Mouse (Mus musculus) frontal cortex, postnatal 36 days (tissue): Measurements from ENCODE around the gene Dgcr2.
A peak's percentile ranks its signal among the peaks of the same experiment; 100 is the strongest.

Experiments used
- DNase-seq, 2 experiments: peaks; one replicate each; pipeline ENCODE4 v3.0.0; 2022; ENCODE audit warnings: low spot score in 2 of 2

The Dgcr2 gene

GRCm38 (mm10) chr16:17848928-17849327 is 49.4 kb downstream of the Dgcr2 start:
- DNase-seq: peak in 1 of 2 experiments; percentile 61

- DNase-seq: no peak
Measured at GRCm38 (mm10) chr16:17848431-17848830, 49.9 kb downstream of the Dgcr2 start.

GRCm38 (mm10) chr16:17843701-17844365 is 54.5 kb downstream of the Dgcr2 start:
- DNase-seq: no peak

GRCm38 (mm10) chr16:17842437-17842836 is 55.9 kb downstream of the Dgcr2 start:
- DNase-seq: no peak

GRCm38 (mm10) chr16:17839976-17840375 is 58.4 kb downstream of the Dgcr2 start:
- DNase-seq: no peak

- no peak for DNase-seq
Measured at GRCm38 (mm10) chr16:17838051-17838450, 60.3 kb downstream of the Dgcr2 start, which contains the start of gene Car15. Gene Car15, minus strand, starts transcription at chr16:17838364.

- DNase-seq: no peak
Measured at GRCm38 (mm10) chr16:17835481-17835880, 62.9 kb downstream of the Dgcr2 start.

GRCm38 (mm10) chr16:17834543-17834942 is 63.8 kb downstream of the Dgcr2 start:
- DNase-seq: no peak

- DNase-seq: peak; percentile 67 to 68
Measured at GRCm38 (mm10) chr16:17833681-17834399, 64.5 kb downstream of the Dgcr2 start.

GRCm38 (mm10) chr16:17833321-17833680 is 65.1 kb downstream of the Dgcr2 start:
- peak; percentile 56 to 65 for DNase-seq

- DNase-seq: no peak
Measured at GRCm38 (mm10) chr16:17832821-17833220, 65.5 kb downstream of the Dgcr2 start, which contains the start of gene B830017H08Rik. Gene B830017H08Rik, plus strand, starts transcription at chr16:17833121.

- DNase-seq: no peak
Measured at GRCm38 (mm10) chr16:17831781-17832180, 66.6 kb downstream of the Dgcr2 start.

- no peak for DNase-seq
Measured at GRCm38 (mm10) chr16:17830385-17831178, 67.8 kb downstream of the Dgcr2 start.

- DNase-seq: no peak
Measured at GRCm38 (mm10) chr16:17828867-17829266, 69.5 kb downstream of the Dgcr2 start.

- DNase-seq: no peak
Measured at GRCm38 (mm10) chr16:17828229-17828628, 70.1 kb downstream of the Dgcr2 start.

- no peak for DNase-seq
Measured at GRCm38 (mm10) chr16:17826500-17826899, 71.9 kb downstream of the Dgcr2 start.

GRCm38 (mm10) chr16:17816528-17816927 is 81.8 kb downstream of the Dgcr2 start:
- no peak for DNase-seq

- peak; percentile 60 to 64 for DNase-seq
Measured at GRCm38 (mm10) chr16:17815411-17816402, 82.7 kb downstream of the Dgcr2 start.

- no peak for DNase-seq
Measured at GRCm38 (mm10) chr16:17813173-17813572, 85.2 kb downstream of the Dgcr2 start.

GRCm38 (mm10) chr16:17812120-17812519 is 86.2 kb downstream of the Dgcr2 start:
- peak in 1 of 2 experiments; percentile 62 for DNase-seq

- no peak for DNase-seq
Measured at GRCm38 (mm10) chr16:17809711-17810110, 88.7 kb downstream of the Dgcr2 start.
